Mouse (Mus musculus) lung, adult 2 months (tissue): ENCODE results near the gene Stxbp1. TPM values are rescaled to one million over a fixed set of nuclear protein-coding genes. Genes with fewer than 3 reads are reported as not detected.

Experiments
- DNase-seq: peaks from one replicate; pipeline ENCODE4 v3.0.0; 2022
- H3K4me1 ChIP-seq: fragments of 200-500 bp; 2 replicates; pipeline ENCODE4 v1.6.1; 2011; ENCODE audit warnings: low read length; ENCODE audit not compliant: control insufficient read depth, insufficient read depth
- H3K4me3 ChIP-seq: fragments of 200-500 bp; replicated peaks from 2 replicates; pipeline ENCODE3; 2011; ENCODE audit warnings: low read depth, mild to moderate bottlenecking, control low read depth, low read length; ENCODE audit errors: extremely low read depth
- CTCF ChIP-seq: fragments of 200-500 bp; IDR thresholded peaks from 2 replicates; pipeline ENCODE4 v1.5.1; 2011; ENCODE audit warnings: mild to moderate bottlenecking, low read length, control low read depth; ENCODE audit not compliant: insufficient read depth
- POLR2A ChIP-seq: fragments of 200-500 bp; IDR thresholded peaks from 2 replicates; pipeline ENCODE4 v1.6.1; 2011; ENCODE audit warnings: low read depth, mild to moderate bottlenecking, control low read depth, low read length, borderline replicate concordance; ENCODE audit errors: extremely low read depth
- WGBS: fragments of 180-500 bp; shearing (Covaris S2); methylation state at CpG from one replicate; pipeline ENCODE4 v1.1.7; 2018; 5-methylcytosine and 5-hydroxymethylcytosine counted together
- polyA plus RNA-seq: library from polyadenylated mRNA; depleted of rRNA; stranded (reverse); fragments of >200 nt; gene quantifications from 2 replicates; pipeline ENCODE4 v1.2.3, GENCODE M21; 2012

Gene Stxbp1
- polyA plus RNA-seq, 1 experiment, result 37.9 TPM

GRCm38 (mm10) chr2:32779714-32780113 lies 67.3 kb downstream of the Stxbp1 start:
- H3K4me1 ChIP-seq, result peaks cover 4% of the 10 kb centered on the region
- no peak for DNase-seq
- TF ChIP-seq POLR2A (no peak), CTCF (no peak)
- no peak overlapping the region for H3K4me3 ChIP-seq
- 85% methylated on average over 6 of the region's 6 CpGs for WGBS

- no peak overlapping the region for H3K4me3 ChIP-seq
- TF ChIP-seq CTCF (peak; percentile 94), POLR2A (no peak)
- H3K4me1 ChIP-seq, result peaks cover 3% of the 10 kb centered on the region
- 11% methylated on average over 8 of the region's 8 CpGs for WGBS
- peak; percentile 66 for DNase-seq
Observed at GRCm38 (mm10) chr2:32779131-32779530, 67.9 kb downstream of the Stxbp1 start.

GRCm38 (mm10) chr2:32778081-32778480 lies 69.0 kb downstream of the Stxbp1 start:
- 91% methylated on average over 6 of the region's 6 CpGs for WGBS
- TF ChIP-seq POLR2A (no peak), CTCF (no peak)
- no peak overlapping the region for H3K4me3 ChIP-seq

GRCm38 (mm10) chr2:32776192-32776591 lies 70.9 kb downstream of the Stxbp1 start:
- DNase-seq, result no peak
- Histone ChIP-seq H3K4me1 (no peaks in the 10 kb centered on the region), H3K4me3 (no peak overlapping the region)
- TF ChIP-seq POLR2A, result no peak
- TF ChIP-seq CTCF, result no peak
- 29% methylated on average over 22 of the region's 22 CpGs for WGBS

More at GRCm38 (mm10) chr2:32778081-32778480, 69.0 kb downstream of the Stxbp1 start:
- no peak for DNase-seq
- no peaks in the 10 kb centered on the region for H3K4me1 ChIP-seq

GRCm38 (mm10) chr2:32775359-32776074 lies 71.5 kb downstream of the Stxbp1 start, which contains the start of the genes Ttc16 and Ptrh1:
Ttc16 (minus strand) TSS chr2:32775633.
Ptrh1 (plus strand) TSS chr2:32775786.
- under 1% methylated on average over 46 of the region's 46 CpGs for WGBS
- no peaks in the 10 kb centered on the region for H3K4me1 ChIP-seq
- peak within 1 kb of the TSS; percentile 72 for H3K4me3 ChIP-seq
- DNase-seq, result peak; percentile 99
- TF ChIP-seq CTCF (no peak), POLR2A (peak; percentile 36; the same call in 1 of the 2 replicates)

- TF ChIP-seq POLR2A, result no peak
- TF ChIP-seq CTCF, result no peak
- 77% methylated on average over 8 of the region's 8 CpGs for WGBS
- DNase-seq, result no peak
- 0 out of 2 replicates have a peak, but pooled peaks cover 3% of the 10 kb centered on the region for H3K4me1 ChIP-seq
- H3K4me3 ChIP-seq, result no peak overlapping the region
Observed at GRCm38 (mm10) chr2:32772626-32773279, 74.3 kb downstream of the Stxbp1 start.

- TF ChIP-seq CTCF (no peak), POLR2A (no peak)
- 35% methylated on average over 12 of the region's 12 CpGs for WGBS
- H3K4me1 ChIP-seq, result 0 out of 2 replicates have a peak, but pooled peaks cover 3% of the 10 kb centered on the region
- H3K4me3 ChIP-seq, result no peak overlapping the region
- DNase-seq, result no peak
Observed at GRCm38 (mm10) chr2:32771886-32772285, 75.2 kb downstream of the Stxbp1 start.

GRCm38 (mm10) chr2:32769327-32770085 lies 77.5 kb downstream of the Stxbp1 start:
- no peak for DNase-seq
- 0 out of 2 replicates have a peak, but pooled peaks cover 3% of the 10 kb centered on the region for H3K4me1 ChIP-seq
- TF ChIP-seq CTCF (no peak), POLR2A (no peak)
- no peak overlapping the region for H3K4me3 ChIP-seq
- 78% methylated on average over 5 of the region's 5 CpGs for WGBS

- WGBS, result 57% methylated on average over 19 of the region's 19 CpGs
- H3K4me1 ChIP-seq, result 0 out of 2 replicates have a peak, but pooled peaks cover 3% of the 10 kb centered on the region
- TF ChIP-seq CTCF (no peak), POLR2A (no peak)
- DNase-seq, result peak; percentile 65
- H3K4me3 ChIP-seq, result no peak overlapping the region
Observed at GRCm38 (mm10) chr2:32768661-32769285, 78.3 kb downstream of the Stxbp1 start.
